Mouse (Mus musculus): ENCODE results near the gene Exoc3l2.

GRCm38 (mm10) chr7:19464367-19465307 lies 1.5 kb downstream of the Exoc3l2 start:
- TF ChIP-seq CTCF (IDR thresholded peaks at IDR 0.05; ENCODE audit: borderline replicate concordance, insufficient read depth, low read length) (no peak), POLR2A (IDR thresholded peaks at IDR 0.05; ENCODE audit: low read depth, low read length) (no peak)
